Mouse (Mus musculus): ENCODE data around the gene Syt1. TPM values are rescaled to one million over a fixed set of nuclear protein-coding genes. Genes with fewer than 3 reads are reported as not detected.

Syt1 gene
- polyA plus RNA-seq, 1 experiment from 2014 or later: 53.4 TPM

GRCm38 (mm10) chr10:108517076-108517475, 493.7 kb downstream of the Syt1 start:
- 0 out of 2 replicates have a peak, but pooled peaks cover 2% of the 10 kb centered on the region for H3K4me1 ChIP-seq (ENCODE audit: control insufficient read depth, insufficient read depth, low read length)
- no peak overlapping the region for H3K9ac ChIP-seq (ENCODE audit: low read length)
- 71% methylated on average over 9 of the region's 9 CpGs for WGBS
- H3K4me3 ChIP-seq (ENCODE audit: low read depth, low read length): no peak overlapping the region
- ATAC-seq (no peak), DNase-seq (ENCODE audit: low spot score) (no peak)
- H3K27me3 ChIP-seq (replicated peaks; ENCODE audit: control insufficient read depth, insufficient read depth, low read length): no peaks in the 10 kb centered on the region
- H3K27ac ChIP-seq (ENCODE audit: low read depth, low read length): no peak overlapping the region
- no peak overlapping the region for H3K4me2 ChIP-seq (ENCODE audit: low read length)
- no peaks in the 10 kb centered on the region for H3K36me3 ChIP-seq (ENCODE audit: control insufficient read depth, insufficient read depth, low read length)
- H3K9me3 ChIP-seq (replicated peaks; ENCODE audit: control insufficient read depth, low read length): no peaks in the 10 kb centered on the region

- WGBS: 32% methylated on average over 7 of the region's 7 CpGs
- DNase-seq (ENCODE audit: low spot score) (peak; percentile 36), ATAC-seq (peak; percentile 46; the same call in 1 of the 2 replicates)
- Histone ChIP-seq H3K4me2 (ENCODE audit: low read length) (no peak overlapping the region), H3K4me3 (ENCODE audit: low read depth, low read length) (no peak overlapping the region), H3K9ac (ENCODE audit: low read length) (no peak overlapping the region), H3K4me1 (ENCODE audit: control insufficient read depth, insufficient read depth, low read length) (0 out of 2 replicates have a peak, but pooled peaks cover 2% of the 10 kb centered on the region), H3K36me3 (ENCODE audit: control insufficient read depth, insufficient read depth, low read length) (no peaks in the 10 kb centered on the region), H3K27me3 (replicated peaks; ENCODE audit: control insufficient read depth, insufficient read depth, low read length) (no peaks in the 10 kb centered on the region), H3K27ac (ENCODE audit: low read depth, low read length) (no peak overlapping the region), H3K9me3 (replicated peaks; ENCODE audit: control insufficient read depth, low read length) (no peaks in the 10 kb centered on the region)
These were observed 496.1 kb downstream of the Syt1 start for GRCm38 (mm10) chr10:108514671-108515070.

- H3K4me1 ChIP-seq (ENCODE audit: control insufficient read depth, insufficient read depth, low read length): no peaks in the 10 kb centered on the region
- H3K27ac ChIP-seq (ENCODE audit: low read depth, low read length): no peak overlapping the region
- H3K4me3 ChIP-seq (ENCODE audit: low read depth, low read length): no peak overlapping the region
- H3K9ac ChIP-seq (ENCODE audit: low read length): no peak overlapping the region
- H3K4me2 ChIP-seq (ENCODE audit: low read length): no peak overlapping the region
- DNase-seq (ENCODE audit: low spot score) (no peak), ATAC-seq (no peak)
- 82% methylated on average over 3 of the region's 3 CpGs for WGBS
- no peaks in the 10 kb centered on the region for H3K27me3 ChIP-seq (replicated peaks; ENCODE audit: control insufficient read depth, insufficient read depth, low read length)
- no peaks in the 10 kb centered on the region for H3K36me3 ChIP-seq (ENCODE audit: control insufficient read depth, insufficient read depth, low read length)
- H3K9me3 ChIP-seq (replicated peaks; ENCODE audit: control insufficient read depth, low read length): no peaks in the 10 kb centered on the region
These were observed 501.2 kb downstream of the Syt1 start for GRCm38 (mm10) chr10:108509579-108509978.

- no peaks in the 10 kb centered on the region for H3K36me3 ChIP-seq (ENCODE audit: control insufficient read depth, insufficient read depth, low read length)
- DNase-seq (ENCODE audit: low spot score) (no peak), ATAC-seq (no peak)
- H3K4me3 ChIP-seq (ENCODE audit: low read depth, low read length): no peak overlapping the region
- no peak overlapping the region for H3K9ac ChIP-seq (ENCODE audit: low read length)
- H3K4me1 ChIP-seq (ENCODE audit: control insufficient read depth, insufficient read depth, low read length): peaks cover 2% of the 10 kb centered on the region; the same call in 1 of the 2 replicates
- H3K4me2 ChIP-seq (ENCODE audit: low read length): no peak overlapping the region
- H3K9me3 ChIP-seq (replicated peaks; ENCODE audit: control insufficient read depth, low read length): no peaks in the 10 kb centered on the region
- 66% methylated on average over 4 of the region's 4 CpGs for WGBS
- no peaks in the 10 kb centered on the region for H3K27me3 ChIP-seq (replicated peaks; ENCODE audit: control insufficient read depth, insufficient read depth, low read length)
- H3K27ac ChIP-seq (ENCODE audit: low read depth, low read length): no peak overlapping the region
These were observed 503.9 kb downstream of the Syt1 start for GRCm38 (mm10) chr10:108506917-108507316.

GRCm38 (mm10) chr10:108504925-108505324, 505.9 kb downstream of the Syt1 start:
- H3K27ac ChIP-seq (ENCODE audit: low read depth, low read length): no peak overlapping the region
- H3K4me3 ChIP-seq (ENCODE audit: low read depth, low read length): no peak overlapping the region
- no peak overlapping the region for H3K4me2 ChIP-seq (ENCODE audit: low read length)
- no peaks in the 10 kb centered on the region for H3K36me3 ChIP-seq (ENCODE audit: control insufficient read depth, insufficient read depth, low read length)
- WGBS: 63% methylated on average over 7 of the region's 7 CpGs
- H3K9ac ChIP-seq (ENCODE audit: low read length): no peak overlapping the region
- ATAC-seq (no peak), DNase-seq (ENCODE audit: low spot score) (no peak)
- no peaks in the 10 kb centered on the region for H3K27me3 ChIP-seq (replicated peaks; ENCODE audit: control insufficient read depth, insufficient read depth, low read length)
- peaks cover 2% of the 10 kb centered on the region; the same call in 1 of the 2 replicates for H3K4me1 ChIP-seq (ENCODE audit: control insufficient read depth, insufficient read depth, low read length)
- no peaks in the 10 kb centered on the region for H3K9me3 ChIP-seq (replicated peaks; ENCODE audit: control insufficient read depth, low read length)

- H3K9ac ChIP-seq (ENCODE audit: low read length): no peak overlapping the region
- H3K36me3 ChIP-seq (ENCODE audit: control insufficient read depth, insufficient read depth, low read length): no peaks in the 10 kb centered on the region
- no peaks in the 10 kb centered on the region for H3K27me3 ChIP-seq (replicated peaks; ENCODE audit: control insufficient read depth, insufficient read depth, low read length)
- H3K4me2 ChIP-seq (ENCODE audit: low read length): no peak overlapping the region
- no peak for ATAC-seq
- whole genome bisulfite sequencing: 68% methylated on average over 21 of the region's 21 CpGs
- H3K27ac ChIP-seq (ENCODE audit: low read depth, low read length): no peak overlapping the region
- DNase-seq (ENCODE audit: low spot score): no peak
- no peak overlapping the region for H3K4me3 ChIP-seq (ENCODE audit: low read depth, low read length)
- no peaks in the 10 kb centered on the region for H3K9me3 ChIP-seq (replicated peaks; ENCODE audit: control insufficient read depth, low read length)
- peaks cover 2% of the 10 kb centered on the region; the same call in 1 of the 2 replicates for H3K4me1 ChIP-seq (ENCODE audit: control insufficient read depth, insufficient read depth, low read length)
These were observed 506.5 kb downstream of the Syt1 start for GRCm38 (mm10) chr10:108504128-108504870.

- DNase-seq (ENCODE audit: low spot score) (no peak), ATAC-seq (no peak)
- 86% methylated on average over 7 of the region's 7 CpGs for WGBS
- Histone ChIP-seq H3K27me3 (replicated peaks; ENCODE audit: control insufficient read depth, insufficient read depth, low read length) (no peaks in the 10 kb centered on the region), H3K27ac (ENCODE audit: low read depth, low read length) (no peak overlapping the region), H3K9me3 (replicated peaks; ENCODE audit: control insufficient read depth, low read length) (no peaks in the 10 kb centered on the region), H3K36me3 (ENCODE audit: control insufficient read depth, insufficient read depth, low read length) (no peaks in the 10 kb centered on the region), H3K4me3 (ENCODE audit: low read depth, low read length) (no peak overlapping the region), H3K4me1 (ENCODE audit: control insufficient read depth, insufficient read depth, low read length) (no peaks in the 10 kb centered on the region), H3K4me2 (ENCODE audit: low read length) (no peak overlapping the region), H3K9ac (ENCODE audit: low read length) (no peak overlapping the region)
These were observed 520.6 kb downstream of the Syt1 start for GRCm38 (mm10) chr10:108490231-108490630.

- no peak overlapping the region for H3K4me3 ChIP-seq (ENCODE audit: low read depth, low read length)
- no peaks in the 10 kb centered on the region; the same call in 1 of the 2 replicates for H3K4me1 ChIP-seq (ENCODE audit: control insufficient read depth, insufficient read depth, low read length)
- 91% methylated on average over 10 of the region's 10 CpGs for WGBS
- no peaks in the 10 kb centered on the region for H3K27me3 ChIP-seq (replicated peaks; ENCODE audit: control insufficient read depth, insufficient read depth, low read length)
- no peak overlapping the region for H3K4me2 ChIP-seq (ENCODE audit: low read length)
- DNase-seq (ENCODE audit: low spot score) (no peak), ATAC-seq (no peak)
- no peaks in the 10 kb centered on the region for H3K9me3 ChIP-seq (replicated peaks; ENCODE audit: control insufficient read depth, low read length)
- no peak overlapping the region for H3K9ac ChIP-seq (ENCODE audit: low read length)
- no peaks in the 10 kb centered on the region for H3K36me3 ChIP-seq (ENCODE audit: control insufficient read depth, insufficient read depth, low read length)
- no peak overlapping the region for H3K27ac ChIP-seq (ENCODE audit: low read depth, low read length)
These were observed 526.8 kb downstream of the Syt1 start for GRCm38 (mm10) chr10:108483991-108484390.

- Histone ChIP-seq H3K27ac (ENCODE audit: low read depth, low read length) (no peak overlapping the region), H3K9me3 (replicated peaks; ENCODE audit: control insufficient read depth, low read length) (no peaks in the 10 kb centered on the region; the same call in 1 of the 2 replicates), H3K36me3 (ENCODE audit: control insufficient read depth, insufficient read depth, low read length) (no peaks in the 10 kb centered on the region), H3K9ac (ENCODE audit: low read length) (no peak overlapping the region), H3K4me3 (ENCODE audit: low read depth, low read length) (no peak overlapping the region), H3K4me2 (ENCODE audit: low read length) (no peak overlapping the region), H3K27me3 (replicated peaks; ENCODE audit: control insufficient read depth, insufficient read depth, low read length) (no peaks in the 10 kb centered on the region), H3K4me1 (ENCODE audit: control insufficient read depth, insufficient read depth, low read length) (no peaks in the 10 kb centered on the region; the same call in 1 of the 2 replicates)
- DNase-seq (ENCODE audit: low spot score) (no peak), ATAC-seq (no peak)
- 85% methylated on average over 11 of the region's 11 CpGs for WGBS
These were observed 530.5 kb downstream of the Syt1 start for GRCm38 (mm10) chr10:108480146-108480850.
